In the genomic region with DNA sequence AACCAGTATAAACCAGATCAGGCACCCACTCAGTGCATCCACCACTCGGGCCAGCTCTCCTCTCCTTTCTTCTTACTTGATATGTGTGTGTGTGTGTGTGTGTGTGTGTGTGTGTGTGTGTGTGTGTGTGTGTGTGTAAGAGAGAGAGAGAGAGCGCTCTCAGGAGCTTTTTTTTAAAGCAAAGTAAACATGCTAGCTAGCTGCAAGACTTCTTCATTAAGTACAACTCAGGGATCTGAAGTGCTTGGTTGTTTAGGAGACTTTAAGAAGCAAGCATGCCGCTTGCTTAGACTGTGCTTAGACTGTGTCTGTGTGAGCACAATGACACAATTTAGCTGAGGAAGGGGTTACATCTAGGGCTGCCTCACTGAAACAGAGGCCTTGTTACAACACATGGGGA, we compare ENCODE assay signal across 17 mouse cellular contexts. TPM values are rescaled to one million over a fixed set of nuclear protein-coding genes. Genes with fewer than 3 reads are reported as not detected.
"Had no signal": no experiment of that assay in that cellular context is flagged by ENCODE, and none has a peak within 500 bp of the region (broad histone marks: within the 10 kb centered on the region; RNA-seq: fewer than 3 reads in every experiment).

No protein-coding gene starts in this region.

- H3K9me3 ChIP-seq: intestine, embryonic 15.5 days; liver, embryonic 15.5 days; megakaryocyte, embryonic 14.5 days; midbrain, embryonic 15.5 days; neural tube, embryonic 12.5 days had no signal

- H3K4me2 ChIP-seq: hindbrain, embryonic 14.5 days; intestine, embryonic 15.5 days; liver, embryonic 11.5 days; liver, embryonic 15.5 days; midbrain, embryonic 11.5 days; midbrain, embryonic 15.5 days; neural tube, embryonic 12.5 days had no signal

- H3K36me3 ChIP-seq: intestine, embryonic 15.5 days; liver, embryonic 15.5 days; midbrain, embryonic 15.5 days; neural tube, embryonic 12.5 days had no signal

- H3K4me1 ChIP-seq: intestine, embryonic 15.5 days; liver, embryonic 15.5 days; megakaryocyte, embryonic 14.5 days; midbrain, embryonic 15.5 days; neural tube, embryonic 12.5 days had no signal

- H3K27me3 ChIP-seq: intestine, embryonic 15.5 days; liver, embryonic 15.5 days; midbrain, embryonic 15.5 days; neural tube, embryonic 12.5 days had no signal

- ATAC-seq: intestine, embryonic 15.5 days; midbrain, embryonic 15.5 days had no signal

- H3K27ac ChIP-seq: hindbrain, embryonic 14.5 days; intestine, embryonic 15.5 days; left cerebral cortex, adult 2 months; liver, embryonic 15.5 days; macrophage; midbrain, embryonic 15.5 days; neural tube, embryonic 12.5 days had no signal

- DNase-seq: kidney, adult 8-10 months; kidney, postnatal 25 days; retina, postnatal 1 day; right cerebral cortex, postnatal 4 days; thymus, postnatal 4 days had no signal

- H3K9ac ChIP-seq: hindbrain, embryonic 14.5 days; intestine, embryonic 15.5 days; liver, embryonic 15.5 days; midbrain, embryonic 15.5 days; neural tube, embryonic 12.5 days had no signal

- H3K4me3 ChIP-seq: intestine, embryonic 15.5 days; left cerebral cortex, adult 2 months; liver, embryonic 15.5 days; megakaryocyte, embryonic 14.5 days; midbrain, embryonic 15.5 days; neural tube, embryonic 12.5 days had no signal

RNA-seq across cellular contexts. Expression of a gene that starts 12.9 kb away (rescaled TPM):
- total RNA-seq: monocyte, adult 5-6 weeks; neutrophil, adult 5-6 weeks had no signal
- polyA plus RNA-seq: macrophage had no signal

RNA-seq across cellular contexts. Expression of a gene that starts 46.1 kb away (rescaled TPM):
- total RNA-seq: monocyte, adult 5-6 weeks had no signal
